Mouse (Mus musculus): Measurements from ENCODE around the gene Tgfbi.

GRCm38 (mm10) chr13:56652381-56652780 is 43.1 kb downstream of the Tgfbi start:
- no peak for TF ChIP-seq CTCF (IDR thresholded peaks at IDR 0.05; ENCODE audit: borderline replicate concordance, control insufficient read depth, extremely low read depth, insufficient read depth, low read length, poor library complexity)
- no peak for TF ChIP-seq POLR2A (IDR thresholded peaks at IDR 0.05; ENCODE audit: control insufficient read depth, extremely low read depth, insufficient read depth, low read length, poor library complexity)
